Mouse (Mus musculus) R1 (cell line): Measurements from ENCODE around the gene Grid1.

Experiments used
- DNase-seq: peaks from one replicate; pipeline ENCODE4 v3.0.0-alpha.2; 2018; ENCODE audit warnings: low read depth, low spot score

Grid1 gene

GRCm38 (mm10) chr14:35112327-35113275 lies 292.7 kb downstream of the Grid1 start:
- DNase-seq, result no peak

GRCm38 (mm10) chr14:35113276-35113645 lies 293.4 kb downstream of the Grid1 start:
- DNase-seq, result no peak

DNA sequence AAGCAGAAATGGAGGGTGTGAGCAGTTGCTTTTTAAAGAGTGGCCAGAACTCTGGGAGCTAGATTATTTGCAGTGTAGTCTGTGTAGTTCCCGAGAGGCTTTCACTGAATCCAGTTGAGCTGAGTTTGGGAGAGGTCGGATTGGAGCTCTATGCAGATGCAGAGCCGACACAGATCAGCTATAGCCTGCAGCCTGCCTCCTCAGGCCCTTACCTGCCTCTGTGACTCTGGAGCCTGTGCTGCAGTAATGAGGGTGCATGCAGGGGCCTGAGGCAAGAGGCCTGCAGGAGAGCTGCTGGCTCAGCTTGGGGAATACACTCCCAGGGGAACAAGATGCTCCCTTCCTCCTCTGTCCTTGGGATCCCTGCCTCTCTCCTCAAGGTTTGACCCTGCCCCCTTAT lies 296.0 kb downstream of the Grid1 start:
- no peak for DNase-seq

DNA sequence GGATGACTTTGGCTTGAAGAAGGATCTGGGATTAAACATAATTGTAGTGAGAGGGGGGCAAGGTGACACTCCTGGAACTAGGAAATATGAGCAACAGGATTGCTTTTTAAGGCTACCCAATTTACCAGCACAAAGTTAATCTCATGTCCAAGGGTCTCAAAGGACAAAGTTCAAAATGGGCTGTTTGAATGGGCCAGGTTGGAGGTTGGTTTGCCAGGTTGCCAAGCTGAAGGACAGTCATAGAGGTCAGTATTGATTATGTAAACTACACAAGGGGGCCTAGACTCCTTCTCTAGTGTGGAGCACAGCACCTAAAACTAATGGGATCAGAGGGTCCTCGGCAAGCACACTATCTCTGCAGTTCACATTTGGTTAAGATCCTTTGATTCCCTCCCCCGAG lies 300.2 kb downstream of the Grid1 start:
- DNase-seq, result no peak

DNA sequence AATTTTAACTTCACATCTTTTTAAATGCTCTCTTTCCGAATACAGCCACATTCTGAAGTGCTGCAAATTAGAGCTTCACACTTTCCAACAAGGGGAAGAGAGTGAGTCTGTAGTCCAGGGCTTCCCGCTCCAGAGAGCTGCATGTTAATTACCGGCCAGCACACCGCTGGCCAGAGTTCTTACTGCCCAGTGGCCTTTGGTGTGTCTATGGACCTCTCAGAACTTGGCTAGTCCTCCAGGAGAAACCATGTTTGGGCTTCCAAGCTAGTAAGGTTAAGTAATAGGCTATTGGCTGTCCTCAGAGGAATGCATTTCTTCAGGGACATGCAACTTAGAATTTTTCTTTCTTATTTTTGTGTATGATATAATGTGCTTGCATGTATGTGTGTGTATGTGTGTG lies 301.0 kb downstream of the Grid1 start:
- DNase-seq, result no peak

DNA sequence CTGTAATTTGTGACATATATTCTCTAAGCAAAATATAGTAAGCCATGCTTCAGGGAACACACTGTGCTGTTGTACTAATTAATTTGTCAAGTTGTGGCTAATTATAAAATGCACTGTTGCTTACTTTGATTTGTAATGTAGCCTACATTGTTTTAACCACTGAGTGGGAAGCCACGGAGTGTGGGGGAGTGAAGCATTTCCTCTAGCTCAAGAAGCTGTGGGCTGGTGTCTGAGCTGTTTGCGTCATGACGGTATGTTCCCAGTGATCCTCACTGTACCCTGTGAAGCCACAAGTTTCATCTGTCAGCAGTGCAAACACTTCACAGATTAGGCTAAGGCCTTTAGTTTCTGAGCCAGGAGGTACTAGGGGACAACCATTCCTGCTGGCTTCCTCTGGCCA lies 302.2 kb downstream of the Grid1 start:
- no peak for DNase-seq

- no peak for DNase-seq
These were observed 303.5 kb downstream of the Grid1 start for GRCm38 (mm10) chr14:35123260-35123875.

DNA sequence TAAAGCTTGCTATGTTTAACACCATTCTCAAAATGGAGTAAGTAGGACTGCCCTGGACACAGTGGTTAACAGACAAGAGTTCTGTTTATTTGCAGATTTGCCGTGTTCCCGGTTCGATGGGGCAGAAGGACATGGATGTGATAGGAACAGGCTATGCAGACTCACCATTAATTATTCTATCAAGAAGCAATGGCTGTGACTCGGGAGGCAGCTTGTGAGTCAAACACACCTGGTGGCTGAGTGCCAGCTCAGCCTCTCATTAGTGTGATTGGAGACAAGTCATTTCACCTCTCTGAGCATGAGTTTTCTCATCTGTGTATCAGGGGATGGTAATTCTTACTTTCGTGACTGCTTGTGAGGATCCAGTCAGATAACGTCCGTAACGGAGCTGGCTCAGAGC lies 307.7 kb downstream of the Grid1 start:
- no peak for DNase-seq

DNA sequence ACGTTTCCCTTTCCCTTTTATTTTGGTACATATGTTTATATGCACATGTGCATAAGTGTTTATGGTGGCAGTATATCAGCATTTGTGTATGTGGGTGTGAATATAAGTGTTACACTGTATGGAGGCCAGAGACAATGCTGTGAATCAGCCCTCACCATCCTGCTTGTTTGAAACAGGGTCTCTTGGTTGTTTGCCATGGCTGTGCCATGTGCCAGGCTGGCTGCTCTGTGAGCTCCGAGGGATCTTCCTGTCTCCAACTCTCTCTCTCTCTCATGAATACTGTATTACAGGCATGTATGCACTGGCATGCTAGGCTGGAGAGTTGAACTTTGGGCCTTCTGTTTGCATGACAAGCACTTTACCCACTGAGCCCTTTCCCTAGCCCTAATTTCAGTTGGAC lies 315.1 kb downstream of the Grid1 start:
- no peak for DNase-seq

DNA sequence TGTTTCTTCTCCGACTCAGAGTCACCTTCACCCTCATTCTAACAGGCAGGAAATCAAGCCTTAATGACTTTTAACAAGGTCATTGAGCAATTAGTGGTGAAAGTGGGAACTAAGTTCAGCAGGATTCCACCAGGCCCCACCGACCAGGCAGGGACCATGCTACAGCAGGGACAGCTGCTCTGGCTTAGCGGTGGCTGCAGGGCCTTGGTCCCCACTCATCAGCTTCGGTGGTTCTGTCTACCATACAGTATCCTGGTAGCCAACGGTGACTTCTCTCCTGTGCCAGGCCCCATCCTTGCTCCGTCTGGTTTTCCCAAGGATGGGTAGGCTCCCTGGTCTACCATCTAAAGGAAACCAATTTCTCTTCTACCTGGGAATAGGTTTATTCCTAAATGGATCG lies 318.2 kb downstream of the Grid1 start:
- no peak for DNase-seq

DNA sequence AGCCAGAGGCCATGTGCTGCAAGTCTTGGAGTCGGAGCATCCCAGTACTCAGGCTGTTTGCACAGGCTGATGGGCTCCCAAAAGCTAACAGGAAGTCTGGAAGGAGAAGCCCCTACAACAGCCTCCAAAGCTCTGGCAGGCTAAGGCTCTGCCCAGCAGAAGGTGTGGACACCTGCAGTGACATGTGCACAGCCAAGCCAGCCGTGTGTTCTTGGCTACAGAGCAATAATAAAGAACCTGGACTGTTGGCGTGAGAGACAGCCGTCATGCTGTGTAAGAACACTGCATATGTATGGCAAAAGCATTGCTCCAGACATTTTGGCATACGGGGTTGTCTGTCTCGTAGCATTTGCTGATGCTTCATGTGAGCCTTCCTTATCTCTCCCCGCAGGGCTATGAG lies 319.9 kb downstream of the Grid1 start:
- no peak for DNase-seq

- DNase-seq, result no peak
These were observed 332.5 kb downstream of the Grid1 start for GRCm38 (mm10) chr14:35152450-35152849.

DNA sequence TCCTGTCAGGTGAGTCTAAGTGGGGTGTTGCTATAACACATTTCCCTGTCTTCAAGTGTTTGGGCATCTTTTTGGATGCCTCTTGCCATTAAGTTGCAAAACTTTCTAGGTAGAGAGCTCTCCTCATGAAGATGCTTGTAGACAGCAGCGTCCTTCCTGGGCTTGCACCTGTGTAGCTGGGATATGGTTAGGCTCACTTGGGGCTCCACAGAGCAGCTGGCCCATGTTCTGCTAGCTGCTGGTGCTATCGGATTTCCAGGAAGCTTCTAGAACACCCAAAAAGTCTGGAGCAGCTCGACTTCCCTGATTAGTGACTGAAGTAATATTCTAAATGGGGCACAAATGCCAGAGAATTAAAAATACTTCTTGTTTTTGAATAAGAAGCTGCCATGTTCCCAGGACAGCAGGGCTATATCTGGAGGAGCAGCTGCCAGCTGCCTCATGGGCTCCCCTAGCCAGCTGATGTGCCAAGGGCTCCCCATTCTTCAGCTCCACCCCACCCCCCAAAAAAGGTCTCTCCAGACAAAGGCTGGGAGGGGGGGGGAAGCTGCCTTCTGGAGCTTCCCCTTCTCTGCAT lies 333.9 kb downstream of the Grid1 start:
- DNase-seq, result no peak

GRCm38 (mm10) chr14:35154364-35154763 lies 334.5 kb downstream of the Grid1 start:
- DNase-seq, result no peak

DNA sequence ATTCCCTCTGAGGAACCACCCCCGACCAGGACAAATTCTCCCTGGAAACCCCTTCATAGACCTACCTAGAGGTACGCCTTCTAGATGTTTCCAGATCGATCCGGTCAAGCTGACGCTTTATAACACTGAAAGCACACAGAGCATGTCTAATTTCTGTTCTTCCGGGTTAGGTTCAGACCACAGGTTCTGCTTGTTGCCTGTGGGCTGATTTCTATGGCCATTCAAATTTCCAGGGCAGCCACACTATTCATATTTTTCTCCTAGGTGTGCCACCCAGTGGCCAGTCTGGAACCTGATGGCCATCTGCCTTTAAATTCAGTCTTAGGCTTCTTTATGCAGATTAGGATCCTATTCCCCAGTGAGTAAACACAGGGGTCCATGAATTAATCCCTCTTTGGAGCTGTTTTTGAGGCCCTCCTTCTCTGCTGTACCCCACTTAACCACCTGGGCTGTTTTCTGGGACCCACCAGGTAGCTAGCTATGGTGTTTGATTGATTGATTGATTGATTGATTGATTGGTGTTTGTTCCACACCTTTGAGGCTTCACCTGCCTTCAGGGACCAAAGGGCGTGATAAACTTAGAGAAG lies 337.3 kb downstream of the Grid1 start:
- DNase-seq, result no peak

GRCm38 (mm10) chr14:35159296-35159695 lies 339.4 kb downstream of the Grid1 start:
- no peak for DNase-seq

GRCm38 (mm10) chr14:35167451-35167850 lies 347.5 kb downstream of the Grid1 start:
- DNase-seq, result no peak

GRCm38 (mm10) chr14:35173861-35174260 lies 354.0 kb downstream of the Grid1 start:
- no peak for DNase-seq

DNA sequence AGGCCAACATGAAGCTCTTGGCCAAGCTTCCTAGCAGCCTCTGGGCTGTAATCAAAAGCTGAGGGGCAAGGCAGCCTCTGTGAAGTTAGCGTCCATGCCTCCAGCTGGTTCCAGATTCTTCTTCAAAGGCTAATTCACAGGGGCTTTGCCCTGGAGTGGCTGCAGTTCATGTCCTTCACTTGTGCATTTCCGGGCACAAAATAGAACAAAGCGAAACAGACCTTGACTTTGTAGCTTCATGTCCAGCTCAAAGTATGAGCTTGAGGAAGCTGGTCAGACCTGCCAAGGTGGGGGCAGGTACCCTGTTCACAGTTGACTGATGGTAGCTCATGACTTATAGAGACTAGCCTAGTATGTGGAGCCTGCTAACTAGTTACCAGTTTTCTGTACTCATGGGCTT lies 356.1 kb downstream of the Grid1 start:
- DNase-seq, result no peak

DNA sequence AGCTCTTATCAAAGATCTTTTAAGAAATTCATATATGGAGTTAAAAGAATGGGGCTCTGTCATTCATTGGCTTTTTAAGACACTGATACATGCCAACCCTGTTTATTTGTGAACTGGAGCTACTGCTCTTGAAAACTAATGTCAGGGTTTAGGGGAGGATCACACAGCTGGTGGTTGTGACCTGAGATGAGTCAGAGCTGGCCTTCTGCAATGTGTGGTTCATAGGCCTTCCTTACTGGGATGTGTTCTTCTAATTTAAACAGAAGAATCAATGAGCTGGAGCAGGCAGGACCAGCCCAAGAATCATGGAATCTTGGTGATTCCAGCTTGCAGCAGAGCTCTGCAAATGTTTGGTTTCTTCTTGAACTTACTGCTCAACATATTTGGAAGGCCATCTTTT lies 359.2 kb downstream of the Grid1 start:
- DNase-seq, result no peak

DNA sequence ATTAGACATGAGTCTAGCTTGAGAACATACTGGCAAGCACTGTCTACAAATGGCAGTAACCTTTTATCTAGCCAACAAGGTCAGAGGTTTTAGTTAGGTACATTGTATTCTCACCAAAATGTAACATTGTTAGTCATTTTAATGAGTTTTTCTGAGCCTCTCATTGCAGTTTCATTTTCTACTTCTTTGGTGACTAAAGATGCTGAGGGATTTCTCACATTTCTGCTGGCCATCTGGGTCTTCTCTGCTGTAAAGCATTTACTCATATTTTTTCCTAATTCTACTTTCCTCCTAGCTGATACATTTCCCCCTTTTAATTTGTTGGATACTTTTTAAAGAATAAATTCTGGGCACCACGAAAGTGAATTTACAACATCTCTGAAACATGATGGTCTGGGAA lies 365.5 kb downstream of the Grid1 start:
- DNase-seq, result no peak

DNA sequence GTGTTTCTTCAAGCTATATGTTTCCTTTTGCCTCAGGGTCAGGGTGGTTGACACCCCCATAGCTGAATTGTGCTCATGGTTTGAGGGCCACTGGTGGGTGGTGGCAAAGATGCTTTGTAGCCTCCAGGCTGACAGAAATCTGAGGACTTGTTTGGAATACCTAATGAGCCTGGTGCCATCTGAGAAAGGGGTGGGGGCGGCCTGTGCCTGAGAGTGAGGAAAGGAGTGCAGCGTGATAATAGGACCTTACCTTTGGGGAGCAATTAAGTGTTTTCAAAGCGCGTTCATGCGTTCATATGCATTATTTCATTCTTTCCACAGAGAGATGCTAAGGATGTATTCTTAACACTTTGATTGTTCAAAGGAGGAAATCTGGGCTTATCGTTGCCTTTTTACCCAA lies 372.3 kb downstream of the Grid1 start:
- DNase-seq, result no peak

DNA sequence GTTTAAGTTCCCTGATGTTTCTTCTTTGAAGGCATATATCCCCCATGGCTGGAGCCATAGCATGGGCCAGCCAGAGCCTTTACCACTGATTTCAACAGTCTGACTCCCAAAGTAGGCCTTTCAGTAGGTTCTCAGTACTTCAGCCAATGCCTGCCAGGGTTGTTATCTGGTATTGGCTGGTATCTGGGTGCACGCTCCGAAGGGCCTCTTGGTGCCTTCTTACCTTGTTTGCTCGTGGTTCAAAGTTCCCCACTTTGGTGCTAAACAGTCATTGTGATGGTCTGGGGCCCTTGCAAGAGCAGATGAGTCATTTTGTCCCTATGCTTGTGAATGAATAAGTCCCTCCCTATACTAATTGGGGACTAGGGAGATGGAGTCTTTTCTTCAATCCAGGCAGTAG lies 377.5 kb downstream of the Grid1 start:
- DNase-seq, result no peak
